Mouse (Mus musculus): ENCODE results near the gene Pdcl2. TPM values are rescaled to one million over a fixed set of nuclear protein-coding genes. Genes with fewer than 3 reads are reported as not detected.

The Pdcl2 gene
- polyA plus RNA-seq, 1 experiment: not detected

DNA sequence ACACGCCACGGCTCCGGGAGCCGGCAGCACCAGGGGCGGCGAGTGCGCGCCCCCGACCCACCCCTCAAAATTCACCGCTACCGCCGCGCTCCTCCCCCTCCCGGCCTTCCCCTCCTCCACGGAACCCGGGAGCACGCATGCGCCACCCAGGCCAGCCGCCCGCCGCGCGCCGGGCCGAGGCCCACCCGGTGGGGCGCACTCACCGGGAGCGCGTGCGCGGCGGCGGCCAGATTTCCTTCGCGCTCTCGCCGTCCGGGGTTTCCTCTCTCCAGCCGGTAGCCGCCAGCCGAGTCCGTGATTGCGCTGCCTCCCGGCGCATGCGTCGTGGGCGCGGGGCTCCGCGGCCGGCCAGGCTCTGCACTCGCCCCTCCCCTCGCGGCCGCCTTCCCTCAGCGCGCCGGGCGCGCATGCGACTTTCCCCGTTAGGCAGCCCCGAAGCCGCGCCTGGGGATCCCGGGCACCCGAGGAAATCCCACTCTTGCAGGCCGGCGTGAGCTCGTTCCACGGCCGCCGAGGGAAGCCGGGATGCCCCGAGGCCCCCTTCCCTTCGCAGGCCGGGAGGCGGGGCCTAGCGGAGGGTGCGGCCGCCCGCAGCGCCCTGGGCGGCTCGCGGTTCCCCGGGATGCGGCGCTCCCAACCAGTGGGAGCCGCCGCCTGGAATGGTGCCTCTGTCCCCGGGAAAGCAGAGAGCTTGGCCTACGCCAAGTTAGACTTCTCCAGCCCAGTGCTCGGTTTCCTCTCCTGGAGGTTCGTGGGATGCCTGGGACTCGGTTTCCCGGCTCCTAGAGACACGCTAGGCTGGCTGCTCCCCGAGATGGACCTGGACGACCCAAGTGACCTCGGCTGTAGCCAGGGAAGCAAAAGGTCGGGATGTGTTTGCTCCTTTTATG is 26.3 kb downstream of the Pdcl2 start, which contains the start of gene Clock:
Clock (minus strand) TSS at position 341 of the 890 bp plus-strand sequence.
- 0 out of 2 replicates have a peak, but pooled peaks have one; percentile 24 for TF ChIP-seq POLR2A (IDR thresholded peaks at IDR 0.05; ENCODE audit: borderline replicate concordance, extremely low read depth, low read depth, low read length)
- no peak for TF ChIP-seq CTCF (IDR thresholded peaks at IDR 0.05; ENCODE audit: insufficient read depth, low read length)
- WGBS: under 1% methylated on average over 98 of the region's 104 CpGs
- H3K4me3 ChIP-seq (replicated peaks; ENCODE audit: extremely low read depth, low read depth, low read length): peak within 1 kb of the TSS; percentile 61
- peaks cover 2% of the 10 kb centered on the region; the same call in 1 of the 2 replicates for H3K4me1 ChIP-seq (ENCODE audit: control insufficient read depth, insufficient read depth, low read length)
- DNase-seq: peak; percentile 92

DNA sequence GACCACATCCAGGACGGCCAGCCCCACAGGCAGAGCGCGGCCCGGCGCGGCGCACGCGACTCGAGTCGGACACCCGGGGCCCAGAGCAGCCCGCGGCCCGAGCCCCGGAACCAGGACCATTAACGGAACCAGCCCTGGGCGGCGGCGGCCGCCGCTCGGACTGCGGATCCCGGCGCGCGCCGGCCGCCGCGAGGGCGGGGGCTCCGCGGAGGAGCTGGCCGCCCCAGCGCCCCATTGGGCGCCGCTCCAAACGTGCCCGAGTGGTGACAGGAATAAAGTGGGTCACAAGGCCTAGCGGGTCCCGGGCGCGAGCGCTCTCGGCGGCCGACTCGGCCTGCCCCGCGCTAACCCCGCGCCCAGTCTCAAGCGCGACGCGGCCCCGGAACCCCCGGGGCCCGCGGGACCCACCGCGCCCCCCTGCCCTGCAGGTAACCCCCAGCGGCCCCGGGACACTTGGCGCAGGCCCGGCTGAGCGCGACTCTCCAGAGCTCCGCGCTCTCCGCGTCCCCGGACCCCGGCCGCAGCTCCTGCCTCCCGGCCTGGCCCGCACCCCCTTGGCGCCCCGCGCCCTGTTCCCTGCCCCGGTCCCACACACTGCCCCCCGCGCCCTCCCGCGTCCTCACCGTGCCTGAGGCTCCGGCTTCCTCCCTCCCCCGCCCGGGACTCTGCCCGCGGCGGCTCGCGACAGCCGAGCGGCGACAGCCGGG is 27.1 kb downstream of the Pdcl2 start:
- under 1% methylated on average over 91 of the region's 100 CpGs for whole genome bisulfite sequencing
- TF ChIP-seq POLR2A (IDR thresholded peaks at IDR 0.05; ENCODE audit: borderline replicate concordance, extremely low read depth, low read depth, low read length): peak; percentile 30; the same call in 1 of the 2 replicates
- no peak for TF ChIP-seq CTCF (IDR thresholded peaks at IDR 0.05; ENCODE audit: insufficient read depth, low read length)
- Histone ChIP-seq H3K4me1 (ENCODE audit: control insufficient read depth, insufficient read depth, low read length) (peaks cover 2% of the 10 kb centered on the region; the same call in 1 of the 2 replicates), H3K4me3 (replicated peaks; ENCODE audit: extremely low read depth, low read depth, low read length) (peak overlapping the region; percentile 61)
- peak; percentile 85 for DNase-seq

DNA sequence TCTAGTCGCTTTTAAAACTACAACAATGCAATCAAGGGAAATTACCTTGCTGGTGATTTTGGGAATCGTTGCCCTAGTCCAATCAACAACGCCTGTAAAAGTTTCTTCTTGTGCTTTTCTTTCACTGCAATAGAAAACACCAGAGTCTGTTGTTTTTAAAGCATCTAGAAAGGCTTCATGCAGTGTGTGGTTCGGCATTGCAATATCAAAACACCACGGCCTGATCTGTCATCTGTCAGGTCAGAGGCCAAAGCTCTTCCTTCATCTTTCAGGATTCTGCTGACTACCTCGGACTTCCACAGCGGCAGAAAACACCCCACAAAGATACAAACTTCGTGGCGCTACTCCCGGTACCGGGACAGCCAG is 27.6 kb downstream of the Pdcl2 start:
- peak overlapping the region; percentile 61 for H3K4me3 ChIP-seq (replicated peaks; ENCODE audit: extremely low read depth, low read depth, low read length)
- H3K4me1 ChIP-seq (ENCODE audit: control insufficient read depth, insufficient read depth, low read length): peaks cover 2% of the 10 kb centered on the region; the same call in 1 of the 2 replicates
- 2% methylated on average over 11 of the region's 11 CpGs for WGBS
- no peak for DNase-seq
- no peak for TF ChIP-seq CTCF (IDR thresholded peaks at IDR 0.05; ENCODE audit: insufficient read depth, low read length)
- TF ChIP-seq POLR2A (IDR thresholded peaks at IDR 0.05; ENCODE audit: borderline replicate concordance, extremely low read depth, low read depth, low read length): no peak

DNA sequence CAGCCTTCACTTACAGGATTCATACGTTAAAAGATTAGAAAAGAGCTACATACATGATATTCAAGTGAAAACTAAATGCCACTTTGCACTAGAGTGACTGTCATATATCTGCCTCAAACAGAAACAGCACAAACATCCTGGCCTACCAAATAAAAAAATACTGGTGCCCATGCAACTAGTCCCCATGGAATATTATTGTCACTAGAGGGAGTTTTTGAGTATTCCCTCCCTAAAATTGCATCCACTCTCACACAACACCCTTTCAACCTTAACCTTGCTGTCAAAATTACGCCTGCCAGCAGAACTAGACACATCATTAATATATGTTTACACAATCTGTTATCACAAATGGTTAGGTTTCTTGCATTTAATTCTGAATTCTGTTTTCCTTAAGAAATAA is 28.9 kb downstream of the Pdcl2 start:
- no peak for TF ChIP-seq CTCF (IDR thresholded peaks at IDR 0.05; ENCODE audit: insufficient read depth, low read length)
- TF ChIP-seq POLR2A (IDR thresholded peaks at IDR 0.05; ENCODE audit: borderline replicate concordance, extremely low read depth, low read depth, low read length): no peak
- 71% methylated on average over 2 of the region's 2 CpGs for WGBS
- Histone ChIP-seq H3K4me3 (replicated peaks; ENCODE audit: extremely low read depth, low read depth, low read length) (no peak overlapping the region), H3K4me1 (ENCODE audit: control insufficient read depth, insufficient read depth, low read length) (peaks cover 5% of the 10 kb centered on the region)
- no peak for DNase-seq

DNA sequence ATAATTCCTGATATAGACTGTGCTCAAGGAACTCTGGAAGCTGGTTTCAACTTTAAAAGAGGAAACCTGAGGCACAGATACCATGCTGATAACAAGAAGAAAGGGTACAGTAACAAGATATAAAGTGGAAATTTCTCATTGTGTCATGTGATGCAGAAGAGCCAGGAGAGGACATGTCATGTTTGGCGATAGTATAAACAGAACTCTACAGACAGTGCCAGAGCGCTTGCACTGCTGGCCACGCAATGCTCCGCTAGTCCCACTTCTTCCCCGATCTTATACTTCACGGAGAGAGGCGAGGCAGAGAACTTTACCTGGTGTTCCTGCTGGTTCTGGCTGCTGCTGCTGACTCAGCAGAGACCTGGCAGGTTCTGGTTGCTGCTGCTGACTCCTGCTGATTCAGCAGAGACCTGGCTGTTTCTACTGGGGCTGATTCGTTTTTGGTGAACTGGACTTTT is 41.7 kb downstream of the Pdcl2 start:
- TF ChIP-seq CTCF (IDR thresholded peaks at IDR 0.05; ENCODE audit: insufficient read depth, low read length) (no peak), POLR2A (IDR thresholded peaks at IDR 0.05; ENCODE audit: borderline replicate concordance, extremely low read depth, low read depth, low read length) (no peak)
- Histone ChIP-seq H3K4me3 (replicated peaks; ENCODE audit: extremely low read depth, low read depth, low read length) (no peak overlapping the region), H3K4me1 (ENCODE audit: control insufficient read depth, insufficient read depth, low read length) (no peaks in the 10 kb centered on the region)
- 36% methylated on average over 8 of the region's 8 CpGs for WGBS
- DNase-seq: no peak

DNA sequence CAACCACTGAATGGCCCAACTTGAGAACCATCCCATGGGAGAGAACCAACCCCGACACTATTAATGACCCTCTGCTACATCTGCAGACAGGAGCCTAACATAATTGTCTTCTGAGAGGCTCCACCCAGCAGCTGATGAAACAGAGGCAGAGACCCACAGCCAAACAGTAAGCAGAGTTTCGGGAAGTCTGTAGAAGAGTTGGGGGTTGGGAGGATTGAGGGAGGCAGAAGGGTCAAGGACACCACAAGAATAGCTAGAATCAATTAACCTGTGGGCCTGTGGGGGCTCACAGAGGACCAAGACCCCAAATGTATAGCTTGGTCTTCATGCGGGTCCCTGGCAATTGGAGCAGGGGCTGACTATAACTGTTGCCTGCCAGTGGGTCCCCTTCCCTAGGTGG is 42.7 kb downstream of the Pdcl2 start:
- no peak for TF ChIP-seq POLR2A (IDR thresholded peaks at IDR 0.05; ENCODE audit: borderline replicate concordance, extremely low read depth, low read depth, low read length)
- no peak for TF ChIP-seq CTCF (IDR thresholded peaks at IDR 0.05; ENCODE audit: insufficient read depth, low read length)
- Histone ChIP-seq H3K4me3 (replicated peaks; ENCODE audit: extremely low read depth, low read depth, low read length) (no peak overlapping the region), H3K4me1 (ENCODE audit: control insufficient read depth, insufficient read depth, low read length) (no peaks in the 10 kb centered on the region)
- WGBS: 80% methylated on average over 3 of the region's 3 CpGs
- no peak for DNase-seq

DNA sequence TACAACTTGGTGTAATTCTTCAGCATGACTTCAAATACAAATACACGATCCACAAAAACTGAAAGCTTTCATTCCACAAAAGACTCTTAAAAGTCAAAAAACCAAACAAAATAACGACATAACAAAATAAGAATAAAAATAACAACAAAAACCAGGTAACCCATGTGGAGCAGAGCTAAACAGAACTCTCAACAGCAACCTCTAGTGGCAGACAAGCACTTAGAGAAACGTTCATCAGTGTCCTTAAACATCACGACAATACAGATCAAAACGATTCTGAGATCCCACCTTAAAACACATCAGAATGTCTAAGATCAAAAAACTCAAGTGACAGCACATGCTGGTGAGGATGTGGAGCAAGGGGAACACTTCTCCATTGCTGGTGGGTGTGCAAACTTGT is 43.9 kb downstream of the Pdcl2 start:
- no peak for TF ChIP-seq POLR2A (IDR thresholded peaks at IDR 0.05; ENCODE audit: borderline replicate concordance, extremely low read depth, low read depth, low read length)
- no peak for TF ChIP-seq CTCF (IDR thresholded peaks at IDR 0.05; ENCODE audit: insufficient read depth, low read length)
- DNase-seq: no peak
- 66% methylated on average over 5 of the region's 5 CpGs for WGBS

DNA sequence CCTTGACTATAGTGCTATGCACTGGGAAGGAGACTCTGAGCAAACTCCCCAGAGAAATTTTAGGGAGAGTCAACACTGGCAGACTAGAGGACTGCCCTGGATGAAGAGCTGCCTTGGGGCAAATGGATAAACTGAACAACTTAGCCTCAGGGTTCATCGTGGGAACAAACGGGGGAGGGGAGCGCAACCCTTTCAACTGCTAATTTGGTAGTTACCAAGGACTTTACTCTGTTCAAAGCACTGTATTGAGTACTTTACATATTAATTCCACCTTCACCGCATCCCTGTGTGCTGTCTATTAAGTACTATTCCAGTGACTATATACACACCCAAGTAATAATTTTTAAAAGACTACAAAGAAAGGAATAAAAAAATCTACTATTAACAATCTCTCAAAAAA is 45.3 kb downstream of the Pdcl2 start:
- Histone ChIP-seq H3K4me1 (ENCODE audit: control insufficient read depth, insufficient read depth, low read length) (no peaks in the 10 kb centered on the region), H3K4me3 (replicated peaks; ENCODE audit: extremely low read depth, low read depth, low read length) (no peak overlapping the region)
- TF ChIP-seq CTCF (IDR thresholded peaks at IDR 0.05; ENCODE audit: insufficient read depth, low read length): no peak
- no peak for TF ChIP-seq POLR2A (IDR thresholded peaks at IDR 0.05; ENCODE audit: borderline replicate concordance, extremely low read depth, low read depth, low read length)
- WGBS: 77% methylated on average over 4 of the region's 4 CpGs
- no peak for DNase-seq

More for the DNA sequence above, 43.9 kb downstream of the Pdcl2 start:
- Histone ChIP-seq H3K4me3 (replicated peaks; ENCODE audit: extremely low read depth, low read depth, low read length) (no peak overlapping the region), H3K4me1 (ENCODE audit: control insufficient read depth, insufficient read depth, low read length) (no peaks in the 10 kb centered on the region)

DNA sequence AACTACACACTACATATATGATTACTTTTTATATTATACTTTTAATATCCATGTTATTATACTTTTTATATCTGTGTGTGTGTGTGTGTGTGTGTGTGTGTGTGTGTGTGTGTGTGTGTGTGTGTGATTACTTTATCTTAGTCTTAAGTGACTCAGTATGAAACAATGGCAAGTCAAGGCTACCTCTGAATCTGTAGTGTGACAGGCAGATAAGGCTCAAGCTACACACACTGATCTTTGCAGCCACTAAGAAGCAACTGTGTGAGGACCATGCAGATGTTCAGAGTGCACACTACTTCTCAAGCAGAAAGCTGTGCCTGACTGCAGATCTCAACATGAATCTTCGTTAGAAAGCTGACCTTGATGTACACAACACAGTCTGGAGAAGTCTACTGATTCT is 47.1 kb downstream of the Pdcl2 start:
- TF ChIP-seq POLR2A (IDR thresholded peaks at IDR 0.05; ENCODE audit: borderline replicate concordance, extremely low read depth, low read depth, low read length) (no peak), CTCF (IDR thresholded peaks at IDR 0.05; ENCODE audit: insufficient read depth, low read length) (no peak)
- WGBS: 79% methylated on average over 1 of the region's 1 CpGs

More for the DNA sequence above, 47.1 kb downstream of the Pdcl2 start:
- Histone ChIP-seq H3K4me3 (replicated peaks; ENCODE audit: extremely low read depth, low read depth, low read length) (no peak overlapping the region), H3K4me1 (ENCODE audit: control insufficient read depth, insufficient read depth, low read length) (no peaks in the 10 kb centered on the region)
- no peak for DNase-seq
